Mouse (Mus musculus) G1E (cell line): ENCODE measurements around the gene Zfp609. TPM values are rescaled to one million over a fixed set of nuclear protein-coding genes. Genes with fewer than 3 reads are reported as not detected.

Source experiments
- ATAC-seq: 2 replicates; pipeline ENCODE4 v1.8.0; 2016; ENCODE audit warnings: mild to moderate bottlenecking; ENCODE audit not compliant: insufficient number of reproducible peaks, poor library complexity, low FRiP score, severe bottlenecking; ENCODE audit errors: extremely low read depth
- DNase-seq: peaks from one replicate; pipeline ENCODE4 v3.0.0; 2012; ENCODE audit warnings: low spot score
- H3K27me3 ChIP-seq: 2 replicates; pipeline ENCODE4 v1.6.1; 2012; ENCODE audit warnings: mild to moderate bottlenecking, low read length, inconsistent platforms; ENCODE audit not compliant: insufficient read depth
- H3K36me3 ChIP-seq: replicated peaks from 2 replicates; pipeline ENCODE3; 2012; ENCODE audit warnings: mild to moderate bottlenecking, inconsistent platforms
- H3K4me1 ChIP-seq: 2 replicates; pipeline ENCODE4 v1.6.1; 2012; ENCODE audit warnings: low read depth, low read length, inconsistent platforms, mixed read lengths; ENCODE audit not compliant: insufficient read depth
- H3K4me3 ChIP-seq: 2 replicates; pipeline ENCODE4 v1.5.1; 2012; ENCODE audit warnings: low read depth, mild to moderate bottlenecking, inconsistent platforms, low read length, moderate library complexity, mixed read lengths
- H3K9me3 ChIP-seq: replicated peaks from 2 replicates; pipeline ENCODE4 v1.6.1; 2012; ENCODE audit warnings: inconsistent platforms
- CTCF ChIP-seq: IDR thresholded peaks from 2 replicates; pipeline ENCODE4 v1.5.1; 2012; ENCODE audit warnings: low read depth, low read length, inconsistent platforms, mixed read lengths
- GATA1 ChIP-seq: IDR thresholded peaks from 2 replicates; pipeline ENCODE4 v1.6.1; 2012; ENCODE audit warnings: borderline replicate concordance, low read length, inconsistent platforms, mixed read lengths
- GATA2 ChIP-seq: IDR thresholded peaks from 2 replicates; pipeline ENCODE4 v1.6.1; 2012; ENCODE audit warnings: low read depth, low read length, inconsistent platforms, borderline replicate concordance
- POLR2AphosphoS5 ChIP-seq: IDR thresholded peaks from 2 replicates; pipeline ENCODE4 v1.6.1; 2012; ENCODE audit warnings: low read depth, low read length, inconsistent platforms; ENCODE audit not compliant: insufficient replicate concordance
- TAL1 ChIP-seq: conservative IDR thresholded peaks from 2 replicates; pipeline ENCODE4 v1.6.1; 2012; ENCODE audit warnings: low read depth, low read length, inconsistent platforms, mixed read lengths
- polyA plus RNA-seq: library from polyadenylated mRNA; stranded (reverse); fragments of >175 nt; gene quantifications from 2 replicates; pipeline ENCODE4 v1.2.3, GENCODE M21; 2012
- total RNA-seq, 2 experiments: library from RNA; stranded (forward) in 1 of 2; stranded (reverse) in 1 of 2; fragments of 200-1000 nt in 1 of 2; fragments of >200 nt in 1 of 2; fragmentation: Nextera tagmentation in 1 of 2; gene quantifications; 2 replicates each; pipeline ENCODE4 v1.2.3; 2014 to 2017

Zfp609 gene
- total and polyA plus RNA-seq, 3 experiments: 4.0 to 83.9 (median 60.3) TPM

GRCm38 (mm10) chr9:65762728-65763127 is 64.6 kb downstream of the Zfp609 start:
- ATAC-seq (no peak), DNase-seq (no peak)
- Histone ChIP-seq H3K4me3 (no peak overlapping the region), H3K9me3 (no peaks in the 10 kb centered on the region), H3K36me3 (peaks cover 33% of the 10 kb centered on the region), H3K4me1 (peaks cover 8% of the 10 kb centered on the region), H3K27me3 (no peaks in the 10 kb centered on the region)
- TF ChIP-seq TAL1 (no peak), CTCF (no peak), GATA1 (no peak), GATA2 (no peak), POLR2AphosphoS5 (no peak)

- TF ChIP-seq TAL1 (no peak), GATA2 (no peak), POLR2AphosphoS5 (no peak), GATA1 (no peak), CTCF (no peak)
- DNase-seq: no peak
- peaks cover 40% of the 10 kb centered on the region for H3K36me3 ChIP-seq
- peaks cover 8% of the 10 kb centered on the region for H3K4me1 ChIP-seq
- no peaks in the 10 kb centered on the region for H3K27me3 ChIP-seq
- ATAC-seq: no peak
- no peak overlapping the region for H3K4me3 ChIP-seq
- no peaks in the 10 kb centered on the region for H3K9me3 ChIP-seq
Observed at GRCm38 (mm10) chr9:65759992-65760391, 67.4 kb downstream of the Zfp609 start.

GRCm38 (mm10) chr9:65759256-65759655 is 68.1 kb downstream of the Zfp609 start:
- ATAC-seq: no peak
- peaks cover 42% of the 10 kb centered on the region for H3K36me3 ChIP-seq
- no peaks in the 10 kb centered on the region for H3K27me3 ChIP-seq
- H3K9me3 ChIP-seq: no peaks in the 10 kb centered on the region
- no peak for TF ChIP-seq POLR2AphosphoS5
- TF ChIP-seq TAL1: no peak
- TF ChIP-seq GATA1: no peak
- no peak for TF ChIP-seq GATA2
- no peak for TF ChIP-seq CTCF
- no peak overlapping the region for H3K4me3 ChIP-seq
- peaks cover 8% of the 10 kb centered on the region for H3K4me1 ChIP-seq
- no peak for DNase-seq

- Histone ChIP-seq H3K4me1 (peaks cover 6% of the 10 kb centered on the region), H3K36me3 (peaks cover 43% of the 10 kb centered on the region), H3K9me3 (no peaks in the 10 kb centered on the region), H3K27me3 (no peaks in the 10 kb centered on the region), H3K4me3 (no peak overlapping the region)
- ATAC-seq (no peak), DNase-seq (no peak)
- no peak for TF ChIP-seq CTCF
Observed at GRCm38 (mm10) chr9:65757826-65758225, 69.5 kb downstream of the Zfp609 start.

- H3K9me3 ChIP-seq: no peaks in the 10 kb centered on the region
- DNase-seq (no peak), ATAC-seq (no peak)
- H3K36me3 ChIP-seq: peaks cover 50% of the 10 kb centered on the region
- peaks cover 8% of the 10 kb centered on the region for H3K4me1 ChIP-seq
- no peaks in the 10 kb centered on the region for H3K27me3 ChIP-seq
- TF ChIP-seq CTCF (no peak), TAL1 (no peak), GATA1 (no peak)
- H3K4me3 ChIP-seq: no peak overlapping the region
Observed at GRCm38 (mm10) chr9:65755673-65756375, 71.5 kb downstream of the Zfp609 start.

- DNase-seq (no peak), ATAC-seq (no peak)
- H3K36me3 ChIP-seq: peaks cover 45% of the 10 kb centered on the region
- H3K9me3 ChIP-seq: no peaks in the 10 kb centered on the region
- H3K27me3 ChIP-seq: no peaks in the 10 kb centered on the region
- no peak overlapping the region for H3K4me3 ChIP-seq
- TF ChIP-seq TAL1: no peak
- TF ChIP-seq GATA2: no peak
- no peak for TF ChIP-seq GATA1
- TF ChIP-seq CTCF: no peak
- TF ChIP-seq POLR2AphosphoS5: no peak
- H3K4me1 ChIP-seq: peaks cover 8% of the 10 kb centered on the region
Observed at GRCm38 (mm10) chr9:65755164-65755563, 72.2 kb downstream of the Zfp609 start.

GRCm38 (mm10) chr9:65752632-65753031 is 74.7 kb downstream of the Zfp609 start:
- Histone ChIP-seq H3K4me3 (no peak overlapping the region), H3K36me3 (peaks cover 32% of the 10 kb centered on the region), H3K4me1 (peaks cover 4% of the 10 kb centered on the region; the same call in 1 of the 2 replicates), H3K9me3 (no peaks in the 10 kb centered on the region), H3K27me3 (no peaks in the 10 kb centered on the region)
- ATAC-seq (no peak), DNase-seq (no peak)
- TF ChIP-seq CTCF (0 out of 2 replicates have a peak, but pooled peaks have one; percentile 15), GATA2 (no peak)
